Mouse (Mus musculus): ENCODE results near the gene Pcdh8. TPM values are rescaled to one million over a fixed set of nuclear protein-coding genes. Genes with fewer than 3 reads are reported as not detected.

Gene Pcdh8
- total RNA-seq, 2 experiments from 2014 or later: not detected

- ATAC-seq (replicated peaks; ENCODE audit: low FRiP score, poor library complexity, severe bottlenecking): no peak
These were observed 16.4 kb downstream of the Pcdh8 start for GRCm38 (mm10) chr14:79754601-79755222.

GRCm38 (mm10) chr14:79754157-79754556 is 17.0 kb downstream of the Pcdh8 start:
- no peak for ATAC-seq (replicated peaks; ENCODE audit: low FRiP score, poor library complexity, severe bottlenecking)

- ATAC-seq (replicated peaks; ENCODE audit: low FRiP score, poor library complexity, severe bottlenecking): no peak
These were observed 17.4 kb downstream of the Pcdh8 start for GRCm38 (mm10) chr14:79753733-79754132.

- ATAC-seq (replicated peaks; ENCODE audit: low FRiP score, poor library complexity, severe bottlenecking): no peak
These were observed 30.6 kb downstream of the Pcdh8 start for GRCm38 (mm10) chr14:79740515-79740914.

DNA sequence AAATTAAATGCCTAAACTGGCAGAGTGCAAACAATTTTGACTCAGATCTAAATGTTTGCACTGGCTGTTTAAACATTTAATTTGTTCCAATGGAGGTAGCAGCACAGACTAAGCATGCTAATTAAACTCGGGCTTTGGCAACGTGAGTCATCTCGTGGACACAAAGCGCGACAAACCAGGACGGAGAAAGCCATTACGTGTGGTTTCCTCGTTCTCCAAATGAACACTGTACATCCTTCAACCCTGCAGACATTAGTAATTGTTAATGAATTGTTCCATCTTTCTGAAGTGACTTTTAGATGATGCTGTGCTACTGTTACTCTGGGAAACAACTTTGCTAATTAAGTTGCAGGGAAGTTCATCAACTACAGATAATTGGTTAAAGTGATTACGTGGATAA is 32.7 kb downstream of the Pcdh8 start:
- no peak for ATAC-seq (replicated peaks; ENCODE audit: low FRiP score, poor library complexity, severe bottlenecking)

DNA sequence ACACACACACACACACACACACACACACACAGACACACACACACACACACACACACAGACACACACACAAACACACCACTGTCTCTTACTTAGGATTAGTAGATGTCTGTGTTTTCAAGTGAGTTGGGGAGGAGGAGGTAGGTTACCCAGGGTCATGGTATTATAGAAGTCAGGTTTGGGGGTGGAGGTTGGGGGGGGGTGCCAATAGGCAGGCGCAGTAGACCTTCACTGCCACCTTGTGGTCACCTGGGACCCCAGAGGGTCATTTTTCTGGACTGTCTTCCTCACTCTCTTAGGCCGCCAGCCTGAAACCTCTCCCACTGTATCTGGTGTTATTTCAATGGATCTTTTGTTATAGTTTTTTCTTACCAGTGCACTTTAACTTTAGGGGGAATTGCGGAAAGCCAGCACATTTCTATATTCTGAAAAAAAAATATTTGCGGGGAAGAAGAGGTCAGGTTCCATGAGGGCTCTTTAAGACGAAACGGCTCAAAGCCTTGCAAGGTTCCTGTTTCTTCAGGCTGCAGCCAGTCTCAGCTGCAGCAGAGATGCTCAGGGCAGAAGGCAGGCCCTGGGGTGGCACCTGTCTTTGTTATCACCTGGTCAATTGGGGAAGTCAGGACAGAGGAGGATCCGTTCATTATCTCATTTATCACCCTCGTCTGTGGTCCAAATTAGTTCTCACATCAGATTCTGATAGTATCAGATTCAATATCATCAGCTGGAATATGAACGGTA is 33.3 kb downstream of the Pcdh8 start:
- no peak for ATAC-seq (replicated peaks; ENCODE audit: low FRiP score, poor library complexity, severe bottlenecking)

- no peak for ATAC-seq (replicated peaks; ENCODE audit: low FRiP score, poor library complexity, severe bottlenecking)
These were observed 34.3 kb downstream of the Pcdh8 start for GRCm38 (mm10) chr14:79736781-79737180.

DNA sequence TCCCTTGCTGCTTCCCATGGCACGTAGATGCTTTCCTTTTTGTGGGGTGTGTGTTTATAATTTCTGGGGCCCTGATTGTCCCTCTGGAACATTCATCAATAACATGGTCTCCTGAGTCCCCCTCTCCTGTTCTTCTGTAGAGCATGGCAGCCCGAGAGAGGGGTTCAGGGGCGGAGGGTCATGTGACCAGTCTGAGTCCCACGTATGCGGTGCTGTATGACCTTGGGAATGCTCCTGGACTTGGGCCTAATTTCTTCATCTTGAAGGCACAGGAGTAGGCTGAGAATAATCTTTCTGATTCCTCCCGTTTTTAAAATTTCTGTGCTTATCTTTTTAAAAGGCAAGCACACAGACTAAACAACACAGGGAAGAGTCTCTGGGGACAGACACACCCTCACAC is 37.6 kb downstream of the Pcdh8 start:
- ATAC-seq (replicated peaks; ENCODE audit: low FRiP score, poor library complexity, severe bottlenecking): no peak

DNA sequence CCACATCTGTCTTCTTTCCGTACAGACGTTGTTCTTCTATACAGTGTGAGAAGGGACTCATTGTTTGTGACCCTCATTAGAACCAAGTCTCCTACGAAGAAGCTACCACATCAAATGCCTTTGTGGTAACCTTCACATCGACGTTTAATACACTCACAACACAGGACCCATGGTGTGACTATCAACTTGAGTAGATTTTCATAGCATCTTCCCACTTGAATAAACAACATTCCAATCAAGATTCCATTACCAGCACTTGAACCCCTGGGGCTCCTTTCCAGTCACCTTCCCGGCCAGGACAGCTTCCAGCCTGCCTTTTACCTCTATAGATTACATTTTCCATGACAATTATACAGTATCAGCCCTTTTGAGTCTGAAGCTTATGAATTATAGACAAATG is 42.3 kb downstream of the Pcdh8 start:
- ATAC-seq (replicated peaks; ENCODE audit: low FRiP score, poor library complexity, severe bottlenecking): no peak

- no peak for ATAC-seq (replicated peaks; ENCODE audit: low FRiP score, poor library complexity, severe bottlenecking)
These were observed 47.0 kb downstream of the Pcdh8 start for GRCm38 (mm10) chr14:79724002-79724681.

DNA sequence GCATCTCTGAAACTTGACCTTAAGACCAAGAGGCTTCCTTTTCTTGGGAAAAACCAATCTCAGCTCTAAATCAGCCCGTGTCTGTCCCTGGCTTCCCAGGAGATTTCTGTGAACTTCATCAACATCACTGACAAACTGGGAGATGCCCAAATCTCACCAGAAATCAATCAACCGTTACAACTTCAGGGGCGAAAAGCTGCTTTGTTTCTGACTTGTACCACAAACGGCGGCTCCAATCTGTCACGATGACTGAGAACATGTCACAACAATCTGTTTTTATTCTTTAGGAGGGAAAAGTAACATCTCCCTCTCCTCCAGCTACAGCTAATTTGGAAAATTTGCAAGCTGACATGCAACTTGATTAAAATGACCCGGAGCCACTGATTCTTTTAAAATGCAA is 48.9 kb downstream of the Pcdh8 start:
- no peak for ATAC-seq (replicated peaks; ENCODE audit: low FRiP score, poor library complexity, severe bottlenecking)

Other genes starting within 250 kb of the Pcdh8 start
- 40.7 and 44.0 TPM in 2 replicates for gene Sugt1, start 183.6 kb downstream of the Pcdh8 start, total RNA-seq (2015; ENCODE audit: low replicate concordance)
- gene Sugt1, start 183.6 kb downstream of the Pcdh8 start, total RNA-seq (2017; ENCODE audit: low replicate concordance): 17.1 and 61.1 TPM in 2 replicates
- not detected in 2 replicates for gene Cnmd, start 109.1 kb downstream of the Pcdh8 start, total RNA-seq (2015; ENCODE audit: low replicate concordance)
- gene Cnmd, start 109.1 kb downstream of the Pcdh8 start, total RNA-seq (2017; ENCODE audit: low replicate concordance): not detected in 2 replicates
- gene Olfm4, start 212.8 kb upstream of the Pcdh8 start, total RNA-seq (2015; ENCODE audit: low replicate concordance): 14.7 and 18.0 TPM in 2 replicates
- 8.1 and 10.1 TPM in 2 replicates for gene Olfm4, start 212.8 kb upstream of the Pcdh8 start, total RNA-seq (2017; ENCODE audit: low replicate concordance)